Mouse (Mus musculus) retina, postnatal 7 days (tissue): Measurements from ENCODE around the gene Defa31.
"Not testable (repeated sequence)": the region's sequence is repeated elsewhere in the genome, so short reads cannot be mapped to it uniquely, and the experiment has no call there.

ENCODE experiments used
- DNase-seq: peaks from one replicate; pipeline ENCODE4 v3.0.0-alpha.2; 2012; ENCODE audit warnings: low read depth, low spot score

Defa31 gene

GRCm38 (mm10) chr8:21191314-21191713 is at the start of gene Defa31:
Gene Defa31, plus strand, starts transcription at chr8:21191614.
- not testable (repeated sequence) for DNase-seq

GRCm38 (mm10) chr8:21161977-21162376 is 29.4 kb upstream of the Defa31 start, which contains the start of gene Defa22:
Gene Defa22, plus strand, starts transcription at chr8:21162277.
- not testable (repeated sequence) for DNase-seq

GRCm38 (mm10) chr8:21201261-21201660 is 9.8 kb downstream of the Defa31 start, which contains the start of gene Gm15293:
Gene Gm15293, plus strand, starts transcription at chr8:21201561.
- DNase-seq = not testable (repeated sequence)
